Mouse (Mus musculus) inflammation-experienced regulatory T-cells (primary cell): ENCODE data around the gene Usp7. TPM values are rescaled to one million over a fixed set of nuclear protein-coding genes. Genes with fewer than 3 reads are reported as not detected.

Experiments
- polyA plus RNA-seq, 2 experiments: library from polyadenylated mRNA; unstranded; fragments of 100-300 nt; shearing (Covaris generic); gene quantifications; one replicate each; pipeline ENCODE4 v1.2.1; 2017

Gene Usp7
- 100 to 1,000 TPM; 109 to 121 TPM for polyA plus RNA-seq

GRCm38 (mm10) chr16:8791949-8792557, at the start of gene Usp7:
TSS of gene Usp7 (minus strand) at chr16:8792308.

GRCm38 (mm10) chr16:8829564-8830359, 37.7 kb upstream of the Usp7 start, which contains the start of gene 1810013L24Rik:
TSS of gene 1810013L24Rik (plus strand) at chr16:8830100.

GRCm38 (mm10) chr16:8680470-8680869, 111.6 kb downstream of the Usp7 start, which contains the start of gene Gm5767:
TSS of gene Gm5767 (plus strand) at chr16:8680770.

GRCm38 (mm10) chr16:8671551-8672349, 120.4 kb downstream of the Usp7 start, which contains the start of gene Carhsp1:
TSS of gene Carhsp1 (minus strand) at chr16:8672155.

Other genes with a start within 250 kb of the Usp7 start
- 100 to 1,000 TPM in 1 of 2 experiments, 10 to 100 TPM in 1; 92.4 to 135 TPM for gene Pmm2, start 154.6 kb downstream of the Usp7 start, polyA plus RNA-seq
- 10 to 100 TPM; 12.5 to 20.0 TPM for gene Tmem186, start 154.6 kb downstream of the Usp7 start, polyA plus RNA-seq
- gene Carhsp1, start 120.2 kb downstream of the Usp7 start, polyA plus RNA-seq = 10 to 100 TPM; 16.3 to 32.6 TPM
- 1 to 10 TPM in 1 of 2 experiments, under 1 TPM in 1; 0.58 to 1.1 TPM for gene Gm5767, start 111.5 kb downstream of the Usp7 start, polyA plus RNA-seq
- gene 1810013L24Rik, start 37.8 kb upstream of the Usp7 start, polyA plus RNA-seq = 10 to 100 TPM; 44.4 to 47.1 TPM